Mouse (Mus musculus) adrenal gland, postnatal 25 days (tissue): ENCODE measurements around the gene Mrps18b. TPM values are rescaled to one million over a fixed set of nuclear protein-coding genes. Genes with fewer than 3 reads are reported as not detected.
A peak's percentile ranks its signal among the peaks of the same experiment; 100 is the strongest.

Source experiments
- DNase-seq: peaks from one replicate; pipeline ENCODE4 v3.0.0; 2021; ENCODE audit warnings: mixed read lengths
- microRNA-seq, 2 experiments: library from miRNA; unstranded; fragments of <30 nt; microRNA quantifications; one replicate each; pipeline ENCODE4 v1.2.0; 2021
- total RNA-seq: library from RNA; stranded (reverse); gene quantifications from 2 replicates; pipeline ENCODE4 v1.2.3, GENCODE M21; 2021

Mrps18b gene
- total RNA-seq, 1 experiment from 2014 or later, result 81.8 TPM

DNA sequence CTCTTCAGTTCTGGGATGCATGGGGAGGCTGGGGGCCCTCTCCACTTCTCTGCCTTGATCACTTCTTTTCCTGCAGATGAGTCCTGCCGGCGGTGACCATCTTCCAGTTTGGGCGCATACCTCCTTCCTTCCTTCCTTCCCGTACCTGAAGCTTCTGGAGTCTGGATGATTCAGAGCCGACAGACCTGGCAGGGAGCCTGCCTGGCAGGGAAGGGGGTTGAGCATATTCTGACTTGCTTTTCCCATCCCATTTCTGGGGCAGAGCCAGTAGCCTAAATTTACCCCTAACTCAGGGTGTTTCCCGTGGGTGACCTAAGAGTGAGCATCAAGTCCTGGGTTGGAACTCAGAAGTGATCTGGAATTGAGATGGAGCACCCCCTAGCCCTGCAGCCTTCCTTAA, 41.5 kb downstream of the Mrps18b start:
- DNase-seq, result no peak

DNA sequence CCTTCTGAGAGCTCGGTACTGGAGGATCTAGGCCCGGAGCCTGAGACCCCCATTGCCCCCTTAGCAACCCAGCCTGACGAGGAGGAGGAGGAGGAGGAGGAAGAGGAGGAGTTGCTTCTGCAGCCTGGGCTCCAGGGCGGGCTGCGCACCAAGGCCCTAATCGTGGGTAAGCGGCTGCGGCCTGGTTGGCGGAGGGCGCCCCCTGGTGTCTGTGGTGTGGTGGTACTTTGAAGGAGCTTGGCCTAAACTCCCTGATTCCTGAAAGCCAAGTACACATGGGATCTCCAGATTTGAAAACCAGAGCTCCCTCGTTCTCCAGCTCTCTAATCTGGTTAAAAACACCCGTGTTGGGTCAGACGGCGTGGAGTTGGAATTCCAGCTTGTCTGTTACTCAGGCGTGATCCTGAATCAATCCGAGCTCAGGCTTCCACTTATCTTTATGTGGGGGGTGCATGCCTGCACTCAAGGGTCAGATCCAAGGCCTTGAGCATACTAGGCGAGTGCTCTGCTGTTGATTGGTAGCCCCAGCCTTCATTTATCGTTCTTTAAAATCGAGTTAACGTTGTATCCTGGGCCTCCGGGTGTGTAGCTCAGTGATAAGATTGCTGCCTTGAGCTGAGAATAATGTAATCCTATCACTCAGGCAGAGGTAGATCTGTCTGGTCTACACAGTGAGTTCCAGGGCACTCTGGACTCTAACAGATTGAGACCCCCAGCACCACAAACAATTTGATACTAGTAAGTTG, 42.2 kb downstream of the Mrps18b start:
- DNase-seq, result peak; percentile 94

DNA sequence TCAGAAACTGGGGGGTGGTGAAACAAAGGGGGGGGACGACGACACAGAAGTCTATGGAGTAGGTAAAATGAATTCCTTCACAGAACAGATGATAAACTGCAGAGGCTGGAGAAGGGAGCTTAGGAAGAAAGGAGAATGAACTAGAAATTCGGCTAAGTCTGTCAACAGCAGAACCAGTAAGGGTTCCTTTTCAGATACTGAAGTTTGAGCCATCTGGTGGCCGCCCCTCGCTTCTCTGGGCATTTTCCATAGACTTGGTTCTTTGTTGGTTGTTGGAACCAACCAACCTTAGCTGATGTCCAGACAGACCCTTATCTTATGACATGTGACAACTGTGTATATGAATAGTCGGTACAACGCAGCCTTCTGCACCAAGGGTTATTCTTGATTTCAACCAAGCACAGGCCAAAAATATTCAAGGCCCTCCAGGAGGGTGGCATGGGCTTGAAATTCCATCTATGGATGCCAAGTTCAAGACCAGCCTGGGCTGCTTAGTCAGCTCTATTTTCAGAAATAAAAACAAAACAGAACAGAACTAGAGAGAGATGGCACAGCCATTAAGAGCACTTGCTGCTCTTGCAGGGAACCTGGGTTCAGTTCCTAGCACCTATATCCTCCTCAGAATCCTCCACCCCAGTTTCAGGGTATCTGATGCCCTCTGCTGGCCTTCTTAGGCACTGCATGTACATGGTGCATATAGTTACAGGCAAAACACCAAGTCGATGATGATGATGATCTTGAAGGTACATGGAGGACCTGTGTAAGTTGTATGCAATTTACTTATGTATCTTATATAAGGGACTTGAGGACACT, 45.1 kb downstream of the Mrps18b start:
- DNase-seq, result no peak

DNA sequence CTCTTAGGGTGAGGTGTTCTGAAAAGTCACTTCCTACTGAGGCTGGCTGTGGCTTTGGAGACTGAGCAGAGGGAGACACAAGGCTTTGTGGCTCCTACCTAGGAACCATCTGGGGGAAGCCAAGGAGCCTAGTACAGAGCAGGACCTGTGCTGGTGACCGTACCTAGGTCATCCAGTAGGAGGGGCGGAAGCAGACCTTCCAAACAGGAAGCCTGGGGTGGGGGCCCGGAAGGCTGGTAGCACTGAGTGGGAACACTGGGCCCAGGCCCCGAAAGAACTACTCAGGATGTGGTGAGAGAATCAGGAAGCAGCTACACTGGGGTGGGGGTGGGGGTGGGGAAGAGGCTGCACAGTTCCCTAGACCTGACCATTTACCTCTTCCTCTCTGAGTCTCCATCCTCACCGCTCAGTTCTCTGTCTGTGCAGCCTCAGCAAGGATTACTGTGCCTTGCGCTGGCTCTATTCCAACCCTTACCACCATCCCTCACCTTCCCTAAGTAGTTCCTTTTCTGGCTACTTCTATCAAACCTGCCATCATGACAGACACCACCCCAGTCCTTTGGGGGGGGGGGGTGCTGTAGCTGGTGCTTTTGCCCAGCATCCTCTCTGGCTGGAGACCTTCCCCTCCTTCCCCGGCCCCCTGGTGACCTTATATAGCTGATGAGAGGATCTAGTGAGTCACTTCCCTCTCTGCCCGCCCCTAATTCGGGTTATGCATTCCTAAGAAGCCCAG, 45.9 kb downstream of the Mrps18b start:
- peak; percentile 62 for DNase-seq

DNA sequence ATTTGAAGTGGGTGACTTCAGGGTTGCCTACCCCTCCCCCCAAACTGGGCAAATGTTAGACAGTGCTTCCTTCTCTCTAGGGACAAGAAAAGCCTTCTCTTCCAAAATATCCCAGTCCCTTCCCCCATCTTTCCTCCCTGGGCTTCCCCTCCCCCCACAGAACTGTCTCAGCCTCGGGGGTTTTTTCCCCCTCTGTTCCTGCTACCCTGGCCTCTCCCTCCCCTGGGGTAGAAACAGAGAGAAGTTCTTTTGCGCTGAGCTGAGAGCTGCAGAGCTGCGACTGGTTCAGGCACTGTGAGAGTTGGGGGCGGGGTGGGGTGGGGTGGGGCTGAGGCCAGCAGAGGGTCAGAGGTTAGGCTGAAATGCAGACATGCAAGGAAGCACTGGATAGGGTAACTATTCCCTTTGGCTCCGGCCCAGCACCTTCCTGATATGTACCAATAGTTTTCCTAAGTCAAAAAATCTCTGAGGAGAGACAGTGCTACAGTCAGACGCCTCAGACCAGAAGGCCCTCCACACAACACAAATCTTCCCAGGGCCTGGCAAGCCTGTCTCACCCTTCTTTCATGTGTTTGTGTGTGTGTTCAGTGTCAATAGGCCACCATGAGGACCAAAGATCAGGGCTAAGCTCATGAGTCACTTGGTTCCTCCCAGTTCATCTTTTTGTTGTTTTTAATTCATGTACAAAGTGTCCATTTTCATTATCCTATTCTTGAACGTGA, 46.7 kb downstream of the Mrps18b start:
- DNase-seq, result peak; percentile 57

DNA sequence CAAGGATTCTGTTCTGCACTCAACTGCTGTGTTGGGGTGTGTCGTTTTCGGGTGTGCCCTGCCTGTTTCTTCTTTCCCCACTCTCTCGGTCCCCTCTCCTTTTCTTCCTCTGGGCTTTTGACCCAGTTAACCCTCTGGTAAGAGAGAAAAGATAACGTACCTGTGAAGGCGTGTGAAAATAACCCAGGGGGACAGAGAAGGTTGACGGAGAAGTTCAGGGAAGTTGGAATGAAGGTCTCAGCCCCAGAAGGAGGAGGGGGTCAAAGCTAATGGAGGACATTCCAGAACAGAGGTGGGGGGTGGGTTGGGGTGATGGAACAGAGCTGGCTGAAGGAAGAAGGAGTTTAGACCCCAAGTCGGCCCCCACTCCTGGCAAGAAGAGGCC, 47.2 kb downstream of the Mrps18b start:
- no peak for DNase-seq

DNA sequence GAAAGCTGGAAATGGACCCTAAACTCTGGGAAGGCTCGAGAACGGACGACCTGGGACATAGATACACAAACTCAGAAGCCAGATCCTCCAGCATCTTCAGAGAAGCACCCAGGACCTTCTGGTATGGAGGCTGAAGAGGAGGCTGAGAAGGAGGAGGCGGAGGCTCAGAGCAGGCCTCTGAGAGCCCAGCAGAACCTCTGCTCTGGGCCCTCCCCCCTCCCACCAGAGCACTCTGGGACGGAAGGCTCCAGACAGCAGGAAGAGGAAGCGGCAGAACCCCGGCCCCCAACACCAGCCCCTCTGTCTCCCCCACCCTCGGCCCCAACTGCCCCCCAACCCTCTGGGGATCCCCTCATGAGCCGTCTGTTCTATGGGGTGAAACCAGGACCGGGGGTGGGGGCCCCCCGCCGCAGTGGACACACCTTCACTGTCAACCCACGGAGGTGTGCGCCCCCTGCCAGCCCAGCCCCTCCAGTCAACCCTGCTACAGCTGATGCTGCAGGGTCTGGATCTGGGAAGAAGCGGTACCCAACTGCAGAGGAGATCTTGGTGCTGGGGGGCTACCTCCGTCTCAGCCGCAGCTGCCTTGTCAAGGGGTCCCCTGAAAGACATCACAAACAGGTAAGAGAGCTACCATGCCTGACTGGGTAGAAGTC, 47.9 kb downstream of the Mrps18b start:
- DNase-seq, result no peak

DNA sequence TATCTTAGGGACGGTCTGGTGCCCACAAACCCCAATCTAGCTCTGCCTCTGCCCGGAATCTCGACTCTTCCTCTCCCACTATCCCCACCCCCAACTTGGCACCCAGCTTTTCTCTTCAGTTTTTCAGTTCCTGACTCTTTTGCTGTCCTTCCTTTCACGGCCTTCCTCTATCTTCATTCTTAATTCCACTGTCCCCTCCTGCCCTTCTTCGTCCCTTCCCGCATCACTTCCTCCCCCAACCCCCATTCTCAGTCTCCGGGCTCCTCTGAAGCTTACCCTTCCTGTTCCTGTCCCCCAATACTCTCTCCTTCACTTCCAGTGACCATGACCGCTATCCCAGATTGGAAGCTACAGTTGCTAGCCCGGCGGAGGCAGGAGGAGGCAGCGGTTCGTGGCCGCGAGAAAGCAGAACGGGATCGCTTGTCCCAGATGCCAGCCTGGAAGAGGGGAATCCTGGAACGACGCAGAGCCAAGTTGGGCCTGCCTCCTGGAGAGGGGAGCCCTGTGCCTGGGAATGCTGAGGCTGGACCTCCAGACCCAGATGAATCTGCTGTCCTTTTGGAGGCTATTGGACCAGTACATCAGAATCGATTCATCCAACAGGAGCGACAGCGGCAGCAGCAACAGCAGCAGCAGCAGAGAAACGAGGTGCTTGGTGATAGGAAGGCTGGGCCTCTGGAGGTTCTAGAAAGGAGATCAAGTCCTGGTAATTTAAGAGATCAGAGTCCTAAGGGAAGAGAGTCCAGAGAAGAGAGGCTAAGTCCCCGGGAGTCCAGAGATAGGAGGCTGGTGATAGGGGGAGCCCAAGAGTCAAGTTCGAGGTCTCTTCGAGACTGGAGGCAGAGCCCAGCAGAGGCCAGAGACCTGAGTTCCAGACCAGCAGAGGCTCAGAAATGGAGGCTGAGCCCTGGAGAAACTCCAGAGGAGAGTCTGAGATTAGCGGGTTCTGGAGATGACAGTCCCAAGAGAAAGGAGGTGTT, 49.0 kb downstream of the Mrps18b start:
- peak; percentile 44 for DNase-seq

DNA sequence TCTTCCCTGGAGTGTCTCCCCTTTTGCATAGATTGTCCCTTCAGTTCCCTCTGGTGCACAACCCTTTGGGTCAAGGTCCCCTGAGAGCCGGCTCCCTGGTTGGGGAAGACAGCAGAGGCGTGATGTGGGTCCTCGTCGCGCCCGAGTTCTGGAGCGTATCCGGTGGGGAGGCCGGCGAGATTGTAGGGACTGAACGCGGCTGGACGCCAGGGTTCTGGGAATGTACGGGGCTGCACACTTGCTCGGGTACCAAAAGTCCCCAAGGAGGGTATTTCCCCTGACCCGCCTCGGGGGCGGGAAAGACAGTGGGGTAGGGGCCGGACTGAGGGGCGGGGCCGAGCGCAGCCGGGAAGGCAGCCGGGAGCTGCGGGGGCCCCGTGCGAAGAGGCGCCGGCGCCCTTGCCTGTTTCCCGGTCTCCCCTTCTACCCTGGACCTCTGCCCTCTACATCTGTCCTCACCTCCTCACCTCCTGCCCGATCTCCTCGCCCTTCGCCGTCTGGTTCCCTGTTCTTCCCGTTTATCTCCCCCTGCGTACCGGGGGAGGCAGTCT, 49.8 kb downstream of the Mrps18b start:
- DNase-seq, result peak; percentile 77

DNA sequence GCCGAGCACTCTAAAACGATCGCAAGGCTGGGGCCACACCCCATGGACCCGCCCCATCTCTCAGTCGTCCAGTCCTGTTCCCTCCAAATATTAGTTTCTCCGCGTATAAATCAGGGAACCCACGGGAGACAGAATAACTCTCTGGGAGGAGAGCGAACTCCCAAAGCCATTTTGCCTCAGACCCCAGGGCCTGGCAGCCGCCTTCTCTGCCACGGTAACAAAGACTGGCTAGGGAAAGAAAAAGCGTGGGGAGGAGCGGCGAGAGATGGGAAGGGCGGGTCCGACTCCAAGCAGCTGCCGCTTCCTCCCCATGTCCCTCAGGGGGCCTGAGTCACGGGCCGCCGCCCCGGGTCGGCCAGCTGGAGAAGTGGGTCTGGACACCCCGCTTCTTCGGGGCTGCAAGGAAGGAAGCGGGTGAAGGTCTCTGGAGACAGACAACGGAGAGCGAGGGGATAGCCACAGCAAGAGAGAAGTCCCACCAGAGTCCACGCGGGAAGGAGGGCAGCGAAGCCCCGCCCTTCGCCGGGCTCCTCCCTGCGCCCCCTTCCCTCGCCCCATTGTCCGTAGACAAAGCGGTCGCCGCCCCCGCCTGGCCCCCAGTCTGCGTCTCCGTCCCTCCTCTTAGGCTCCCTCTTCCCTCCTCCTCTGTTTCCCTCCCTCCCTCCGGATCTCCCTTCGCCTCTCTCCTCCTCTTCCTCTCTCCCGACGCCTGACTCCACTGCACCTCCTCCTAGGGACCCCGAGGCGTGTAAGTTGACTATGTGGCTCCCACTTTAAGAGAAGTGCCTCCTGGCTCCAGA, 50.5 kb downstream of the Mrps18b start, which contains the start of gene Ppp1r18:
Gene Ppp1r18, plus strand, starts transcription at position 113 of the 800 bp plus-strand sequence.
- peak; percentile 74 for DNase-seq

DNA sequence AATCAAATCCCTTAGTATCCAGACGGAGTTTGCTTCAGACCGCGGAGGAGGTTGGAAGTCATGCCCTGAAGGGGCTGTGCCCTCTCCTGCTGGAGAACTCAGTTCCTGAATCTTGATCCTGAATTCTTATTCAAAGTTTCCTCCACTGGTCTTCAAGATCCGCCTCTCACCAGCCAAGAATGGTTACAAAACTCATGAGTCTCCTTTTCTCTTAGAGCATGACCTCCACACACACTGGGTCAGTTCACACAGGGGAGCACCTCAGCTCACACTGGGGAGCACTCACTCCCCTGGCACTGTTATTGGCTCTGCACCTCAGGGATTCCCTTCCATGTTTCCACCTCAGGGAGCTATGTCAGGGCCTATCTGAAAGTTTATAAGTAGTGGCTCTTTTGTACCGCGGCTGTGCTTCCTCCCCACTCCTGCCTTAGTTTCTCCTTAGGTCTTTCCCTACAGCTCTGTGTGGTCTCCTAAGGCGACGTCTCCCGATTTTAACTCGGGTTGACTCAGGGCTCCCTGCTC, 51.3 kb downstream of the Mrps18b start:
- no peak for DNase-seq

DNA sequence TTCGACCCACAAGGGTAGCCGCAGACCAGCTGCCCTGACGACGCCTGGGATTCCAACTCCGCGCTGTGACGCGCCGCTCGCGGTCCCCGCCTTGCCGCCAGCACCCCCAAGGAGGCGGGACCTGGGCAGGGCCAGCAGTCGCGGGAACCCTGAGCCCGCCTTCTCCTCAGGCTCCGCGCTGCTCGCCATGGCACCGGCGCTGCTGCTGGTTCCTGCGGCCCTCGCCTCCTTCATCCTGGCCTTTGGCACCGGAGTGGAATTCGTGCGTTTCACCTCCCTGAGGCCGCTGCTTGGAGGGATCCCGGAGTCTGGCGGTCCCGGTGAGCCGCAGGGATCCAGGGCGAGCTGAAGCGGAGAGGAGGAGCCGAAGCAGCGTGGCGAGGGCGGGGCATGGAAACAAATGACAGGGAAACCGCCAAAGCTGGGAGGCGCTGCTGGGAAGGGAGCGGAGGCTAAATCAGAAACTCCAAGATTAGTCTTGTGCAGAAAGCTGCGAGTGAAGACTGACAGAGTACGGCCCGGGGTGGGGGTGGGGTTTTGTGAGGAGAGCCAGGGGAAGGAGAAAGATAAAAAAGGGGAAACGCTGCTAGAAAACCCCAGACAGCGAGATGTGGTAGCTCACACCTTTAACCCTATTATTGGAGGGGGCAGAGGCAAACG, 54.9 kb downstream of the Mrps18b start, which contains the start of gene Nrm:
Gene Nrm, plus strand, starts transcription at position 121 of the 660 bp plus-strand sequence.
- DNase-seq, result peak; percentile 89

DNA sequence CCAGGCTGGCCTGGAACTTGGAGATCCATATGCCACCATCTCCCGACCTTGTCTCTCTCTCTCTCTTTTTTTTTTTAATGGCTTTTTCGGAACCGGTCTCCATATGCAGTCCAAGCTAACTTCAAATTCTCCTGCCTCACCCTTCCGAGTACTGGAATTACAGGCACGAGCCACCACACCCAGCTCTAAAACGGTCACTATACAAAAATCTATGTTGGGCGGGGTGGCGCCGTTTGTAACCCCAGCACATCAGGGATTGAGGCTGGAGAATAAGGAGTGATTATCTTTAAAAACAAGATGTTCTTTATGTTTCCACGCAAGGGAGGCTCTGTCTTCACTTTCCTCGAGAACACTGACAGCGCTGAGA, 55.4 kb downstream of the Mrps18b start:
- DNase-seq, result no peak

Small RNA genes lying within 50 kb of the gene (microRNA-seq; reads per million reads assigned to microRNA genes)
- gene Gm28033 (0.69 to 0.71 reads per million in 2 experiments), gene Mir1894 (0 reads per million in 2 experiments), gene Mir877 (94.7 to 105 reads per million in 2 experiments)

Other genes starting within 250 kb of the Mrps18b start
- 41.5 and 65.4 TPM in 2 replicates for gene Vars2, start 248.8 kb downstream of the Mrps18b start, total RNA-seq
- gene Gtf2h4, start 242.7 kb downstream of the Mrps18b start, total RNA-seq, result 22.4 and 26.9 TPM in 2 replicates
- 41.7 and 54.6 TPM in 2 replicates for gene Ddr1, start 211.8 kb downstream of the Mrps18b start, total RNA-seq
- gene Ier3, start 94.7 kb downstream of the Mrps18b start, total RNA-seq, result 7.6 and 11.7 TPM in 2 replicates
- gene Flot1, start 93.2 kb downstream of the Mrps18b start, total RNA-seq, result 61.0 and 94.1 TPM in 2 replicates
- 192 and 221 TPM in 2 replicates for gene Tubb5, start 78.1 kb downstream of the Mrps18b start, total RNA-seq
- gene Mdc1, start 74.9 kb downstream of the Mrps18b start, total RNA-seq, result 30.1 and 31.1 TPM in 2 replicates
- 8.7 and 9.8 TPM in 2 replicates for gene Nrm, start 55.1 kb downstream of the Mrps18b start, total RNA-seq
- gene Ppp1r18, start 50.8 kb downstream of the Mrps18b start, total RNA-seq, result 36.5 and 36.8 TPM in 2 replicates
- gene Dhx16, start 36.6 kb downstream of the Mrps18b start, total RNA-seq, result 51.4 and 53.3 TPM in 2 replicates
- 41.3 and 56.5 TPM in 2 replicates for gene 2310061I04Rik, start 19.0 kb downstream of the Mrps18b start, total RNA-seq
- 35.6 and 44.1 TPM in 2 replicates for gene Atat1, start 6.3 kb downstream of the Mrps18b start, total RNA-seq
- gene Ppp1r10, start within 50 bp of the Mrps18b start, total RNA-seq, result 85.0 and 88.1 TPM in 2 replicates
- 99.5 and 116 TPM in 2 replicates for gene Abcf1, start 53.4 kb upstream of the Mrps18b start, total RNA-seq
- 43.9 and 52.5 TPM in 2 replicates for gene Gnl1, start 63.5 kb upstream of the Mrps18b start, total RNA-seq
- 26.8 and 27.8 TPM in 2 replicates for gene Prr3, start 63.8 kb upstream of the Mrps18b start, total RNA-seq
- 4.6 and 6.4 TPM in 2 replicates for gene H2-T24, start 104.2 kb upstream of the Mrps18b start, total RNA-seq
- 30.5 and 46.6 TPM in 2 replicates for gene H2-T23, start 116.5 kb upstream of the Mrps18b start, total RNA-seq
- gene H2-T22, start 126.4 kb upstream of the Mrps18b start, total RNA-seq, result 21.7 and 29.6 TPM in 2 replicates
- not detected in 2 replicates for gene Gm6034, start 126.6 kb upstream of the Mrps18b start, total RNA-seq
- 1.6 and 2.2 TPM in 2 replicates for gene Gm11127, start 142.0 kb upstream of the Mrps18b start, total RNA-seq
- 0.58 TPM in 1 of 2 replicates, not detected in the other for gene Gm19684, start 205.3 kb upstream of the Mrps18b start, total RNA-seq
- not detected in 2 replicates for gene Gm7030, start 213.0 kb upstream of the Mrps18b start, total RNA-seq